Mouse (Mus musculus) erythroid progenitor cell, adult 5-6 weeks (primary cell): Measurements from ENCODE around the gene 4930524J08Rik. TPM values are rescaled to one million over a fixed set of nuclear protein-coding genes. Genes with fewer than 3 reads are reported as not detected.

Source experiments
- ATAC-seq: replicated peaks from 2 replicates; pipeline ENCODE4 v1.8.0; 2016; ENCODE audit warnings: moderate number of reproducible peaks, mild to moderate bottlenecking, moderate TSS enrichment, inconsistent platforms; ENCODE audit not compliant: poor library complexity, low FRiP score, severe bottlenecking
- total RNA-seq, 2 experiments: library from RNA; stranded (forward) in 1 of 2; stranded (reverse) in 1 of 2; fragments of 150-400 nt in 1 of 2; fragments of 186-747, 209-891 nt in 1 of 2; gene quantifications; 2 replicates each; pipeline versions ENCODE4 v1.2.3 to v1.2.4; 2015 to 2017; ENCODE audit warnings: low replicate concordance in 2 of 2

Gene 4930524J08Rik
- total RNA-seq (2015; ENCODE audit: low replicate concordance) = 8.8 TPM in 1 of 2 replicates, not detected in the other
- total RNA-seq (2017; ENCODE audit: low replicate concordance) = 3.9 TPM in 1 of 2 replicates, not detected in the other

GRCm38 (mm10) chr5:99978699-99979442 lies at the start of gene 4930524J08Rik, which contains the start of gene Hnrnpd:
Gene 4930524J08Rik, plus strand, starts transcription at chr5:99979061.
Gene Hnrnpd, minus strand, starts transcription at chr5:99978938.
- ATAC-seq = peak; percentile 90

- ATAC-seq = no peak
Measured at GRCm38 (mm10) chr5:99931910-99932309, 47.0 kb upstream of the 4930524J08Rik start.

- ATAC-seq = no peak
Measured at GRCm38 (mm10) chr5:99939440-99939839, 39.4 kb upstream of the 4930524J08Rik start.

- ATAC-seq = no peak
Measured at GRCm38 (mm10) chr5:99941273-99941672, 37.6 kb upstream of the 4930524J08Rik start.

GRCm38 (mm10) chr5:99941776-99942502 lies 36.9 kb upstream of the 4930524J08Rik start:
- no peak for ATAC-seq

- ATAC-seq = no peak; the same call in 1 of the 2 replicates
Measured at GRCm38 (mm10) chr5:99952513-99952912, 26.3 kb upstream of the 4930524J08Rik start.

- no peak for ATAC-seq
Measured at GRCm38 (mm10) chr5:99953883-99954282, 25.0 kb upstream of the 4930524J08Rik start.

- ATAC-seq = no peak
Measured at GRCm38 (mm10) chr5:99958666-99959065, 20.2 kb upstream of the 4930524J08Rik start.

- no peak for ATAC-seq
Measured at GRCm38 (mm10) chr5:99959236-99959936, 19.5 kb upstream of the 4930524J08Rik start.

- ATAC-seq = no peak
Measured at GRCm38 (mm10) chr5:99959960-99960359, 18.9 kb upstream of the 4930524J08Rik start.

- no peak for ATAC-seq
Measured at GRCm38 (mm10) chr5:99973941-99974340, 4.9 kb upstream of the 4930524J08Rik start.

GRCm38 (mm10) chr5:99975061-99975460 lies 3.8 kb upstream of the 4930524J08Rik start:
- no peak for ATAC-seq

GRCm38 (mm10) chr5:99975776-99976175 lies 3.1 kb upstream of the 4930524J08Rik start:
- ATAC-seq = no peak

- ATAC-seq = 0 out of 2 replicates have a peak, but pooled peaks have one; percentile 35
Measured at GRCm38 (mm10) chr5:99976334-99976955, 2.4 kb upstream of the 4930524J08Rik start.

- peak; percentile 45 for ATAC-seq
Measured at GRCm38 (mm10) chr5:99977516-99978301, 1.2 kb upstream of the 4930524J08Rik start.

- ATAC-seq = no peak
Measured at GRCm38 (mm10) chr5:99983452-99984061, 4.7 kb downstream of the 4930524J08Rik start.

- no peak for ATAC-seq
Measured at GRCm38 (mm10) chr5:99994166-99994565, 15.3 kb downstream of the 4930524J08Rik start.

GRCm38 (mm10) chr5:99994680-99995079 lies 15.8 kb downstream of the 4930524J08Rik start:
- ATAC-seq = no peak
